Mouse (Mus musculus) small intestine, adult 2 months (tissue): ENCODE results near the gene Mylip. TPM values are rescaled to one million over a fixed set of nuclear protein-coding genes. Genes with fewer than 3 reads are reported as not detected.

Experiments
- H3K27ac ChIP-seq: fragments of 200-500 bp; 2 replicates; pipeline ENCODE4 v1.5.1; 2012; ENCODE audit warnings: low read depth, low read length, control low read depth, inconsistent platforms; ENCODE audit not compliant: insufficient read depth
- H3K27me3 ChIP-seq: fragments of 200-500 bp; 2 replicates; pipeline ENCODE4 v1.6.1; 2012; ENCODE audit warnings: mild to moderate bottlenecking, moderate library complexity, low read length, inconsistent platforms; ENCODE audit not compliant: control insufficient read depth, insufficient read depth
- H3K36me3 ChIP-seq: fragments of 200-500 bp; 2 replicates; pipeline ENCODE4 v1.6.1; 2012; ENCODE audit warnings: mild to moderate bottlenecking, low read length, control low read depth, inconsistent platforms; ENCODE audit not compliant: control insufficient read depth, insufficient read depth
- H3K4me1 ChIP-seq: fragments of 200-500 bp; 2 replicates; pipeline ENCODE4 v1.6.1; 2012; ENCODE audit warnings: low read length, inconsistent platforms, mixed read lengths; ENCODE audit not compliant: control insufficient read depth, insufficient read depth, insufficient read length
- H3K4me3 ChIP-seq: fragments of 200-500 bp; 2 replicates; pipeline ENCODE4 v1.5.1; 2012; ENCODE audit warnings: low read depth, mild to moderate bottlenecking, control low read depth, inconsistent platforms, low read length, moderate library complexity
- CTCF ChIP-seq: fragments of 200-500 bp; IDR thresholded peaks from 2 replicates; pipeline ENCODE4 v1.5.1; 2012; ENCODE audit warnings: low read depth, mild to moderate bottlenecking, control low read depth, inconsistent platforms, low read length, moderate library complexity, mixed read lengths; ENCODE audit not compliant: insufficient replicate concordance, insufficient read length; ENCODE audit errors: extremely low read depth
- POLR2A ChIP-seq: fragments of 200-500 bp; IDR thresholded peaks from 2 replicates; pipeline ENCODE4 v1.6.1; 2012; ENCODE audit warnings: low read depth, mild to moderate bottlenecking, control low read depth, inconsistent platforms, low read length, moderate library complexity
- WGBS: fragments of 180-500 bp; shearing (Covaris S2); methylation state at CpG from one replicate; pipeline ENCODE4 v1.1.7; 2018; 5-methylcytosine and 5-hydroxymethylcytosine counted together
- polyA plus RNA-seq: library from polyadenylated mRNA; depleted of rRNA; stranded (reverse); fragments of >200 nt; gene quantifications from 2 replicates; pipeline ENCODE4 v1.2.3, GENCODE M21; 2012

Gene Mylip
- polyA plus RNA-seq, 1 experiment = 17.9 TPM

- H3K27ac ChIP-seq = no peak overlapping the region
- no peaks in the 10 kb centered on the region for H3K27me3 ChIP-seq
- peaks cover 32% of the 10 kb centered on the region for H3K36me3 ChIP-seq
- H3K4me1 ChIP-seq = no peaks in the 10 kb centered on the region
- 61% methylated on average over 4 of the region's 4 CpGs for WGBS
- no peak overlapping the region for H3K4me3 ChIP-seq
- TF ChIP-seq CTCF (no peak), POLR2A (no peak)
These were observed 21.4 kb downstream of the Mylip start for GRCm38 (mm10) chr13:45410936-45411335.

GRCm38 (mm10) chr13:45413066-45413465 lies 23.5 kb downstream of the Mylip start:
- WGBS = 96% methylated on average over 1 of the region's 1 CpGs
- no peak overlapping the region for H3K27ac ChIP-seq
- TF ChIP-seq POLR2A (no peak), CTCF (no peak)
- H3K27me3 ChIP-seq = no peaks in the 10 kb centered on the region
- no peaks in the 10 kb centered on the region for H3K4me1 ChIP-seq
- no peak overlapping the region for H3K4me3 ChIP-seq
- H3K36me3 ChIP-seq = peaks cover 20% of the 10 kb centered on the region

- Histone ChIP-seq H3K4me1 (no peaks in the 10 kb centered on the region), H3K27ac (no peak overlapping the region), H3K27me3 (no peaks in the 10 kb centered on the region), H3K36me3 (peaks cover 14% of the 10 kb centered on the region), H3K4me3 (no peak overlapping the region)
- WGBS = 56% methylated on average over 9 of the region's 9 CpGs
- TF ChIP-seq CTCF = no peak
These were observed 24.5 kb downstream of the Mylip start for GRCm38 (mm10) chr13:45414031-45414430.

- Histone ChIP-seq H3K27me3 (no peaks in the 10 kb centered on the region), H3K4me3 (no peak overlapping the region), H3K4me1 (no peaks in the 10 kb centered on the region), H3K27ac (no peak overlapping the region), H3K36me3 (no peaks in the 10 kb centered on the region)
- 57% methylated on average over 14 of the region's 14 CpGs for WGBS
- TF ChIP-seq CTCF = no peak
- no peak for TF ChIP-seq POLR2A
These were observed 27.1 kb downstream of the Mylip start for GRCm38 (mm10) chr13:45416621-45417057.

GRCm38 (mm10) chr13:45418986-45419385 lies 29.4 kb downstream of the Mylip start:
- H3K4me3 ChIP-seq = no peak overlapping the region
- TF ChIP-seq POLR2A = no peak
- TF ChIP-seq CTCF = no peak
- H3K27ac ChIP-seq = no peak overlapping the region
- H3K27me3 ChIP-seq = no peaks in the 10 kb centered on the region
- H3K4me1 ChIP-seq = no peaks in the 10 kb centered on the region
- 87% methylated on average over 12 of the region's 12 CpGs for WGBS
- H3K36me3 ChIP-seq = no peaks in the 10 kb centered on the region

GRCm38 (mm10) chr13:45422251-45422650 lies 32.7 kb downstream of the Mylip start:
- no peak for TF ChIP-seq CTCF
- no peak for TF ChIP-seq POLR2A
- no peaks in the 10 kb centered on the region for H3K36me3 ChIP-seq
- no peak overlapping the region for H3K27ac ChIP-seq
- no peak overlapping the region for H3K4me3 ChIP-seq
- H3K4me1 ChIP-seq = no peaks in the 10 kb centered on the region
- 94% methylated on average over 13 of the region's 13 CpGs for WGBS
- no peaks in the 10 kb centered on the region for H3K27me3 ChIP-seq

- Histone ChIP-seq H3K4me1 (no peaks in the 10 kb centered on the region), H3K36me3 (no peaks in the 10 kb centered on the region), H3K27ac (no peak overlapping the region), H3K4me3 (no peak overlapping the region), H3K27me3 (no peaks in the 10 kb centered on the region)
- TF ChIP-seq CTCF (no peak), POLR2A (no peak)
- 78% methylated on average over 5 of the region's 5 CpGs for WGBS
These were observed 33.2 kb downstream of the Mylip start for GRCm38 (mm10) chr13:45422709-45423108.

GRCm38 (mm10) chr13:45423905-45424304 lies 34.4 kb downstream of the Mylip start:
- TF ChIP-seq POLR2A (no peak), CTCF (no peak)
- WGBS = 88% methylated on average over 5 of the region's 5 CpGs
- Histone ChIP-seq H3K36me3 (no peaks in the 10 kb centered on the region), H3K4me1 (no peaks in the 10 kb centered on the region), H3K27ac (no peak overlapping the region), H3K27me3 (no peaks in the 10 kb centered on the region), H3K4me3 (no peak overlapping the region)
